Mouse (Mus musculus) heart, adult 2 months (tissue): ENCODE data around the gene Ccdc9b. TPM values are rescaled to one million over a fixed set of nuclear protein-coding genes. Genes with fewer than 3 reads are reported as not detected.

Experiments
- DNase-seq, 2 experiments: peaks; one replicate each; pipeline ENCODE4 v3.0.0; 2021
- H3K27ac ChIP-seq: fragments of 200-600 bp; 2 replicates; pipeline ENCODE4 v1.8.1; 2022
- H3K27me3 ChIP-seq: fragments of 200-500 bp; 2 replicates; pipeline ENCODE4 v1.6.1; 2012; ENCODE audit warnings: mild to moderate bottlenecking, low read length, inconsistent platforms, mixed read lengths; ENCODE audit not compliant: control insufficient read depth, insufficient read depth
- H3K36me3 ChIP-seq: fragments of 200-500 bp; 2 replicates; pipeline ENCODE4 v1.6.1; 2012; ENCODE audit warnings: low read length, inconsistent platforms; ENCODE audit not compliant: control insufficient read depth, insufficient read depth
- H3K4me1 ChIP-seq: fragments of 200-500 bp; 2 replicates; pipeline ENCODE4 v1.6.1; 2011; ENCODE audit warnings: low read length; ENCODE audit not compliant: control insufficient read depth, insufficient read depth
- H3K4me3 ChIP-seq: fragments of 200-600 bp; 2 replicates; pipeline ENCODE4 v1.8.1; 2022
- H3K79me2 ChIP-seq: fragments of 200-500 bp; replicated peaks from 2 replicates; pipeline ENCODE4 v1.6.1; 2012; ENCODE audit warnings: mild to moderate bottlenecking, inconsistent platforms, low read length, moderate library complexity, mixed read lengths; ENCODE audit not compliant: control insufficient read depth, insufficient read depth
- H3K9ac ChIP-seq: fragments of 200-500 bp; 2 replicates; pipeline ENCODE4 v1.6.1; 2012; ENCODE audit warnings: low read depth, mild to moderate bottlenecking, control low read depth, inconsistent platforms, low read length, mixed read lengths
- CTCF ChIP-seq: fragments of 200-600 bp; IDR thresholded peaks from 2 replicates; pipeline ENCODE4 v1.8.1; 2022; ENCODE audit warnings: antibody characterized with exemption, mild to moderate bottlenecking, moderate library complexity
- EP300 ChIP-seq: fragments of 200-500 bp; IDR thresholded peaks from 2 replicates; pipeline ENCODE4 v1.6.1; 2011; ENCODE audit warnings: low read depth, low read length, control low read depth; ENCODE audit not compliant: insufficient read depth
- POLR2A ChIP-seq: fragments of 200-500 bp; IDR thresholded peaks from 2 replicates; pipeline ENCODE4 v1.6.1; 2011; ENCODE audit warnings: mild to moderate bottlenecking, low read depth, low read length, control low read depth; ENCODE audit not compliant: insufficient read depth
- WGBS: fragments of 180-500 bp; shearing (Covaris S2); methylation state at CpG from one replicate; pipeline ENCODE4 v1.1.7; 2018; 5-methylcytosine and 5-hydroxymethylcytosine counted together
- intact Hi-C: fragments of 180-260 bp; cut with DNase I; formaldehyde crosslinking; loops from one replicate; pipeline ENCODE4 v1.15.1; 2025
- polyA plus RNA-seq: library from polyadenylated mRNA; depleted of rRNA; stranded (reverse); fragments of >200 nt; gene quantifications from 2 replicates; pipeline ENCODE4 v1.2.3, GENCODE M21; 2012
- total RNA-seq, 2 experiments: library from RNA; stranded (reverse); gene quantifications; 2 replicates each; pipeline ENCODE4 v1.2.3; 2021

The Ccdc9b gene
- total and polyA plus RNA-seq, 3 experiments = 15.1 to 26.4 (median 24.3) TPM

DNA sequence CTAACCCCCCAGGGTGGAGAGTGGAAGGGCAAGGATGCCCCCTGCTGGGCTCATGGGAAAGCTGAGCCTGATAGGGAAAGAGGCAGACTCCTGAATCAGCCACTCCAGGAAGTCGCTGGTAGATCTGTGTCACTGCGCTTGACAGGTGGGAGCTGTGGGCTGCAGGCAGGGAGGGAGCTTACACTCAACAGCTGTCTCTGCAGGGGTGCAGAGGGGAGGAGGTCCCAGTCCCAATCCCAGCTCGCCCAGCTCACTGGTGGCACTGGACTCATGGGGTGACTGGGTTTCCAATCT, 31.9 kb downstream of the Ccdc9b start:
- H3K9ac ChIP-seq = no peak overlapping the region
- WGBS = 14% methylated on average over 3 of the region's 3 CpGs
- no peak overlapping the region for H3K27ac ChIP-seq
- H3K79me2 ChIP-seq = no peaks in the 10 kb centered on the region
- no peaks in the 10 kb centered on the region for H3K36me3 ChIP-seq
- H3K4me3 ChIP-seq = no peak overlapping the region
- DNase-seq = peak; percentile 78 to 79
- intact Hi-C loops = loop anchor here (1.0 kb wide), 2 partner anchors 30 to 92 kb away; no protein-coding TSS in a partner anchor
- H3K4me1 ChIP-seq = no peaks in the 10 kb centered on the region
- no peak for TF ChIP-seq POLR2A
- peak; percentile 88 for TF ChIP-seq EP300
- peak; percentile 87 for TF ChIP-seq CTCF
- H3K27me3 ChIP-seq = no peaks in the 10 kb centered on the region

GRCm38 (mm10) chr2:118729816-118730621, 32.4 kb downstream of the Ccdc9b start:
- no peak overlapping the region for H3K4me3 ChIP-seq
- no peaks in the 10 kb centered on the region for H3K79me2 ChIP-seq
- intact Hi-C loops = loop anchor here (1.0 kb wide), 2 partner anchors 30 to 92 kb away; no protein-coding TSS in a partner anchor
- peak in 1 of 2 experiments; percentile 17 for DNase-seq
- no peak overlapping the region for H3K9ac ChIP-seq
- H3K27me3 ChIP-seq = no peaks in the 10 kb centered on the region
- TF ChIP-seq POLR2A = no peak
- 31% methylated on average over 8 of the region's 8 CpGs for WGBS
- H3K27ac ChIP-seq = no peak overlapping the region
- H3K36me3 ChIP-seq = no peaks in the 10 kb centered on the region
- no peaks in the 10 kb centered on the region for H3K4me1 ChIP-seq

DNA sequence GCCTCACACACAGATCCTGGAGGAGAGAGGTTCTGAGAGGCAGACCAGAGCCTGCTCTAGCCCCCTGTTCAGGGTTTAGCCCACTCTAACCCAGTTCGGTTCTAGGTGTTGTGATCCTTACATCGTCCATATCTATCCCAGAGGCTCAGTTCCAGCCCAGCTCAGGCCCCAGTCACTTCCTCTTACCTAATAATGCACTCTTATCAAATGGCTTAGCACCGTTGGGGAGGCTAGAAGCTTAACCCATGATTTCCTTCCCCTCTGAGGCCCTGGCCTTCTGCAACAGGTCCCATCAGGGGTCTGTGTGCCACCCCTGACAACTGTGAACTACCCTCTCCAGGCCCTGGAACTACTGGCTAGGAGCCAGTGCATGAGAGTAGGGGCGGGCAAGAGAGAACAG, 33.3 kb downstream of the Ccdc9b start:
- Histone ChIP-seq H3K4me1 (no peaks in the 10 kb centered on the region), H3K4me3 (no peak overlapping the region), H3K79me2 (no peaks in the 10 kb centered on the region), H3K27ac (no peak overlapping the region), H3K36me3 (no peaks in the 10 kb centered on the region), H3K9ac (no peak overlapping the region), H3K27me3 (no peaks in the 10 kb centered on the region)
- intact Hi-C loops = no loop called here
- peak in 1 of 2 experiments; percentile 20 for DNase-seq
- TF ChIP-seq CTCF (no peak), EP300 (no peak), POLR2A (no peak)
- 41% methylated on average over 4 of the region's 4 CpGs for WGBS

DNA sequence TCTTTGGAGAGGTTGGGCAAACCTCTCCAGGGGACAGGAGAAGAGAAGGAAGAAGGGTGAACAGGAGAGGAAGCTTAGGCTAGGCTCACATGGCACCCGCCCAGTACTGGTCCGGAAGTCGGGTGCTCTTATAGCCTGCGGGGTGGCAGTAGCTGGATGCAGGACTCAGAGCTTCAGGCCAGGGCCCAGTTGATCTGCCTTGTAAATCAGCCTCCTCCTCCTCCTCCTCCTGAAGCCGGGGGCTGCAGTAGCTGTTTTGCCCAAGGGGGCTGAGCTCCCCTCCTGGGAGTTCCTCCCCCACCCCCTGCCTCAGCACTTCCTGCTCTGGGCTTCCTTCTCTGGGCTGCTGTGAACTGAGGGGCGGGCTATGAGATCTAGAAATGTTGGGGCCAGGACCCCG, 34.1 kb downstream of the Ccdc9b start, which contains the start of gene Plcb2:
Gene Plcb2 (minus strand): TSS at position 102 of the 400 bp plus-strand sequence.
- WGBS = 27% methylated on average over 7 of the region's 7 CpGs
- Histone ChIP-seq H3K36me3 (no peaks in the 10 kb centered on the region), H3K4me1 (no peaks in the 10 kb centered on the region), H3K27ac (no peak within 1 kb of the TSS), H3K27me3 (no peaks in the 10 kb centered on the region), H3K79me2 (no peaks in the 10 kb centered on the region), H3K9ac (no peak within 1 kb of the TSS), H3K4me3 (no peak within 1 kb of the TSS)
- intact Hi-C loops = no loop called here
- TF ChIP-seq CTCF (no peak), EP300 (no peak), POLR2A (no peak)
- DNase-seq = peak; percentile 40 to 52

DNA sequence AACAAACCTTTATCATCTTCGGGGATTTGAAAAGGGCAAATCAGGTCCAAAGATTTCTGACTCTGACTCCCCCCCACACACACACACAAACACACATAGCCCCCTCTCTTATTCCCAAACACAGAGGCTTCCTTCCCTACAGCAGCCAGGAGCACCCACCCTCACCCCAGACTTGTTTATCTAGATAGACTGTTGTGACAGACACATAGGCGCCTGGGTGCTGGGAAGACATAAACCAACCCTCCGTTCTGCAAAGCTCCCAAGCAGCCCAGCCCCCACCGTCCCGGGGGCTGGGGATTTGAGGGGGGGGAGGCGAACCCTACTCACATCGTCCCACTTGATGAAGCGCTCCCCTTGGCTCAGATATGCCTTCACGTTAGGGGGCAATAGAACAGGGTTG, 34.5 kb downstream of the Ccdc9b start:
- TF ChIP-seq POLR2A (no peak), CTCF (no peak), EP300 (no peak)
- no peak overlapping the region for H3K27ac ChIP-seq
- no peaks in the 10 kb centered on the region for H3K79me2 ChIP-seq
- H3K4me1 ChIP-seq = no peaks in the 10 kb centered on the region
- H3K36me3 ChIP-seq = no peaks in the 10 kb centered on the region
- no peak overlapping the region for H3K4me3 ChIP-seq
- H3K27me3 ChIP-seq = no peaks in the 10 kb centered on the region
- no peak for DNase-seq
- WGBS = 40% methylated on average over 9 of the region's 9 CpGs
- no peak overlapping the region for H3K9ac ChIP-seq
- intact Hi-C loops = no loop called here

- H3K27ac ChIP-seq = no peak overlapping the region
- WGBS = 92% methylated on average over 2 of the region's 2 CpGs
- no peaks in the 10 kb centered on the region for H3K27me3 ChIP-seq
- no peaks in the 10 kb centered on the region for H3K36me3 ChIP-seq
- intact Hi-C loops = no loop called here
- H3K9ac ChIP-seq = no peak overlapping the region
- DNase-seq = peak in 1 of 2 experiments; percentile 10
- H3K79me2 ChIP-seq = no peaks in the 10 kb centered on the region
- no peaks in the 10 kb centered on the region for H3K4me1 ChIP-seq
- H3K4me3 ChIP-seq = no peak overlapping the region
- TF ChIP-seq EP300 (no peak), POLR2A (no peak), CTCF (no peak)
Measured at GRCm38 (mm10) chr2:118726873-118727272, 35.6 kb downstream of the Ccdc9b start.
